Mouse (Mus musculus) forebrain, postnatal 0 days (tissue): Measurements from ENCODE around the gene Slc13a4. TPM values are rescaled to one million over a fixed set of nuclear protein-coding genes. Genes with fewer than 3 reads are reported as not detected.

Experiments
- ATAC-seq: fragments of 200-750 bp; cut with Nextera tagmentation; 2 replicates; pipeline ENCODE4 v1.8.0; 2017; ENCODE audit warnings: mild to moderate bottlenecking, moderate library complexity
- DNase-seq: peaks from one replicate; pipeline ENCODE4 v3.0.0-alpha.2; 2015
- H3K27ac ChIP-seq: fragments of 300-500 bp; sonication (generic); 2 replicates; pipeline ENCODE4 v1.5.1; 2014; ENCODE audit warnings: low read depth, mild to moderate bottlenecking, antibody characterized with exemption, low read length, moderate library complexity, mixed read lengths
- H3K27me3 ChIP-seq: fragments of 300-500 bp; sonication (generic); 2 replicates; pipeline ENCODE4 v1.6.1; 2014; ENCODE audit warnings: mild to moderate bottlenecking, low read length, mixed read lengths; ENCODE audit not compliant: insufficient read depth
- H3K36me3 ChIP-seq: fragments of 300-500 bp; sonication (generic); 2 replicates; pipeline ENCODE4 v1.6.1; 2014; ENCODE audit warnings: mild to moderate bottlenecking, moderate library complexity; ENCODE audit not compliant: insufficient read depth
- H3K4me1 ChIP-seq: fragments of 300-500 bp; sonication (generic); 2 replicates; pipeline ENCODE4 v1.6.1; 2014; ENCODE audit warnings: antibody characterized with exemption; ENCODE audit not compliant: insufficient read depth
- H3K4me2 ChIP-seq: fragments of 300-500 bp; sonication (generic); 2 replicates; pipeline ENCODE4 v1.6.1; 2014; ENCODE audit warnings: low read depth, mild to moderate bottlenecking, moderate library complexity
- H3K4me3 ChIP-seq: fragments of 300-500 bp; sonication (generic); 2 replicates; pipeline ENCODE4 v1.5.1; 2014; ENCODE audit warnings: low read depth, low read length, mixed read lengths
- H3K9ac ChIP-seq: fragments of 300-500 bp; sonication (generic); 2 replicates; pipeline ENCODE4 v1.6.1; 2014; ENCODE audit warnings: mild to moderate bottlenecking
- H3K9me3 ChIP-seq: fragments of 300-500 bp; sonication (generic); 2 replicates; pipeline ENCODE4 v1.6.1; 2016; ENCODE audit warnings: low read length
- CTCF ChIP-seq: sonication (generic); IDR thresholded peaks from 2 replicates; pipeline ENCODE4 v1.5.1; 2016; ENCODE audit warnings: antibody characterized with exemption, control low read depth, low read depth
- WGBS: fragments of 180-500 bp; shearing (Covaris S2); extraction: QIAGEN DNeasy Blood & Tissue Kit; methylation state at CpG from one replicate; pipeline ENCODE4 v1.1.7; 2014; 5-methylcytosine and 5-hydroxymethylcytosine counted together
- polyA plus RNA-seq: library from polyadenylated mRNA; unstranded; fragments of >200 nt; fragmentation: Nextera tagmentation; extraction: Ambion mirVana; gene quantifications from 2 replicates; pipeline ENCODE4 v1.2.1, GENCODE M21; 2015
- total RNA-seq: library from RNA; depleted of rRNA; stranded (reverse); fragments of >200 nt; gene quantifications from 2 replicates; pipeline ENCODE4 v1.2.3, GENCODE M21; 2014

Slc13a4 gene
- total and polyA plus RNA-seq, 2 experiments from 2014 or later: 14.3 to 17.8 TPM

DNA sequence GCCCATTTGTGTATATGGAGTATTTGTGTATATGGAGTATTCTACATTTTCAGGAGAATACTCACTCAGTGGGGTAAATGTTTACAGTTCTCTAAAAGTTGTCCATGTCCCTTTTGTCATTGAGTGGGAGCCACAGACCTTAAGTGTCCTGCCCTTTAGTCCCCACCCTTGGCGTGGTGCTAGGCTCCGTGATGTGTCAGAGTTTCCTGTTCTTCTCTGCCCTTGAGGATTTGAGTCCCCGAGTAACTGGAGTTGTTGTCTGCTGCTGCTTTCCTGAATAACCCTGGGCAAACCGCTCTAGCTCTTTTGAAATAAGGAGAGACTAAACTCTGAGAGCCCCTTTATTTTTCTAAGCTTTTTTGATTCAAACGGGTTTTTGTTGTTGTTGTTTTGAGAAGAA lies 48.4 kb downstream of the Slc13a4 start:
- no peak overlapping the region for H3K4me2 ChIP-seq
- no peak overlapping the region for H3K4me3 ChIP-seq
- DNase-seq (no peak), ATAC-seq (no peak)
- peaks cover 10% of the 10 kb centered on the region; the same call in 1 of the 2 replicates for H3K36me3 ChIP-seq
- H3K9ac ChIP-seq: no peak overlapping the region
- no peaks in the 10 kb centered on the region for H3K9me3 ChIP-seq
- TF ChIP-seq CTCF: no peak
- WGBS: 74% methylated on average over 5 of the region's 5 CpGs
- H3K4me1 ChIP-seq: peaks cover 4% of the 10 kb centered on the region; the same call in 1 of the 2 replicates
- H3K27ac ChIP-seq: no peak overlapping the region
- H3K27me3 ChIP-seq: no peaks in the 10 kb centered on the region

DNA sequence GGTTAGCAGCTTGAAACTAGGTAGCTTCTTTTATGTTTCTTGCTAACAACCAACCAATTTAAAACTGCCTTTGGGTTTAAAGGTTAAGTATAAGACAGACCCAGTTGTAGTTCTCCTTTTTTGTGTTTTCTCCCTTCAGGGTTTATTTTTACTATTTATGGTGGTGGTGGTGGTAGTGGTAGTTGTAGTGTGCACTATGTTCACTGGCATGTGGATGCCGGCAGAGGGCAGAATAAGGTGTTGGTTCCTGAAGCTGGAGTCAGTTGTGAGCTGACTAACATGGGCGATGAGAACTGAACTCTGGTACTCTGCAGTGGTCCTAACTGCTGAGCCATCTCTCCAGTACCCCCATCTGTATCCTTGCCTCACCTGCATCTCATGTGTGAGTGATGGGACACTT lies 49.0 kb downstream of the Slc13a4 start:
- Histone ChIP-seq H3K27ac (no peak overlapping the region), H3K4me2 (no peak overlapping the region), H3K4me1 (peaks cover 4% of the 10 kb centered on the region; the same call in 1 of the 2 replicates), H3K27me3 (no peaks in the 10 kb centered on the region), H3K4me3 (no peak overlapping the region), H3K36me3 (peaks cover 10% of the 10 kb centered on the region; the same call in 1 of the 2 replicates), H3K9me3 (no peaks in the 10 kb centered on the region), H3K9ac (no peak overlapping the region)
- 92% methylated on average over 2 of the region's 2 CpGs for WGBS
- ATAC-seq: no peak
- no peak for TF ChIP-seq CTCF
- DNase-seq: no peak

DNA sequence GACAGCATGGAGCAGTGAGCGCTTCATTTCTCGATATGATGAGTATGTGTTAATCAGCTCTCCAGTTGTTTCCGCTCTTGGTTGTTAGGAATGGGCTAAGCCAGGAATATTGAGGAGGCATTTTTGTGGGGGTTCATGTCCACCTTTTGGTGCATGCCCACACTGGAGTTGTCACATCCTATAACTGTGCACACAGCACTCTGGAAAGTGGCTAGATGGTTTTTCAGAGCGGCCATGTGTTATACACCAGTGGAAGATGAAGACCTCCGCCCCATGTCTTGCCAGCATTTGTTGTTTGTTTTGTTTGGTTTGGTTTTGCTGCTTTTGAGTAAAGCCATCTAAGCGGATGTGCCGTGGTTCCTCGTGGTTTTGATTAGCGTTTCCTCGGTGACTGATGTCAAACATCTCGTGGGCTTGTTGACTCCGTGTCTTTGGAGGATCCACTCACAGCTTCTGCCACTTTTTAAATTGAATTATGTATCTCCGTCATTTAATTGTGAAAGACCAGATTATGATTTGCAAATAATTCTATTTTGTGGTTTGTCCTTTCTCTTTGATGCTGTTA lies 50.2 kb downstream of the Slc13a4 start:
- 91% methylated on average over 13 of the region's 13 CpGs for WGBS
- ATAC-seq (no peak), DNase-seq (no peak)
- H3K27ac ChIP-seq: no peak overlapping the region
- peaks cover 10% of the 10 kb centered on the region for H3K4me1 ChIP-seq
- no peaks in the 10 kb centered on the region for H3K27me3 ChIP-seq
- H3K36me3 ChIP-seq: peaks cover 5% of the 10 kb centered on the region; the same call in 1 of the 2 replicates
- H3K4me2 ChIP-seq: no peak overlapping the region
- TF ChIP-seq CTCF: no peak
- H3K4me3 ChIP-seq: no peak overlapping the region
- no peaks in the 10 kb centered on the region for H3K9me3 ChIP-seq
- H3K9ac ChIP-seq: no peak overlapping the region

DNA sequence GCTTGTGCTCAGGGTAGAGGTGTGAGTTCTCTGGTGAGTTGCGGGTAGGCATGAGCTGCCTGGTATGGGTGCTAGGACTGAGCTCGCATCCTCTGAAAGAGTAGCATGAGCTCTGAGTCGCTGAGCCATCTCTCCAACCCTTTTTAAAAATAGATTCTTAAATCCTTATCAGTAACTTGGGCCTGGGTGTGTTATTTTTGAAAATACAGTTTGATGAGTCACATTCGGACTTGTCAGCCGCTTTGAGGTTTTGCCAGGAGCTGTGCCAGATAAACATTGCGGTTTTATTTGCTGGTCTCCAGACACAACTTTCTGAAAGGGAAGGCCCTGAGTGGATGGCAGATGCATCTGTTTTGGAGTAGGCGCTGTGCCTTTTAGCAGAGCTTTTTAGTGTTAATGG lies 51.2 kb downstream of the Slc13a4 start:
- Histone ChIP-seq H3K27ac (no peak overlapping the region), H3K9me3 (no peaks in the 10 kb centered on the region), H3K4me3 (no peak overlapping the region), H3K9ac (no peak overlapping the region), H3K27me3 (no peaks in the 10 kb centered on the region), H3K36me3 (peaks cover 5% of the 10 kb centered on the region; the same call in 1 of the 2 replicates), H3K4me2 (no peak overlapping the region), H3K4me1 (peaks cover 10% of the 10 kb centered on the region)
- DNase-seq (no peak), ATAC-seq (no peak)
- no peak for TF ChIP-seq CTCF
- WGBS: 73% methylated on average over 7 of the region's 7 CpGs

DNA sequence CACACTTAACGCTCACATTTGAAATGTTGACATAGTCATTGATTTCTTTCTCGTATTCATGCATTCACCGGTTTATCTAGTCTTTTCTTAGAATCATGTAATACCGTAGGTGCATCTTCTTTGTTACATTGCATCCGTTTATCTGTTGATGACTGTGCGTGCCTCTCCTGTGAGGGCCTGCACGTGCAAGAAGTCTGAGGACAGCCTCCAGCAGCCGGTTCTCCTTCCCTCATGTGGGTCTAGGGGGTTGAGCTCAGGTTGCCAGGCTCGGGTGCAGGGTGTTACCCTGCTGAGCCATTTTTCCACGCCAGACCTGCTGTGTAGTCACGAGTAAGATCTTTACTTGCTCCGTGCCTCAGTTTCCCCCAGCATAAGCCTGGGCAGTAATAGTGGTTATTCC lies 52.9 kb downstream of the Slc13a4 start:
- no peak for TF ChIP-seq CTCF
- H3K36me3 ChIP-seq: no peaks in the 10 kb centered on the region
- ATAC-seq (no peak), DNase-seq (no peak)
- H3K4me2 ChIP-seq: no peak overlapping the region
- H3K4me3 ChIP-seq: no peak overlapping the region
- peaks cover 10% of the 10 kb centered on the region for H3K4me1 ChIP-seq
- WGBS: 74% methylated on average over 12 of the region's 12 CpGs
- H3K27me3 ChIP-seq: no peaks in the 10 kb centered on the region
- no peak overlapping the region for H3K27ac ChIP-seq
- H3K9me3 ChIP-seq: no peaks in the 10 kb centered on the region
- no peak overlapping the region for H3K9ac ChIP-seq

DNA sequence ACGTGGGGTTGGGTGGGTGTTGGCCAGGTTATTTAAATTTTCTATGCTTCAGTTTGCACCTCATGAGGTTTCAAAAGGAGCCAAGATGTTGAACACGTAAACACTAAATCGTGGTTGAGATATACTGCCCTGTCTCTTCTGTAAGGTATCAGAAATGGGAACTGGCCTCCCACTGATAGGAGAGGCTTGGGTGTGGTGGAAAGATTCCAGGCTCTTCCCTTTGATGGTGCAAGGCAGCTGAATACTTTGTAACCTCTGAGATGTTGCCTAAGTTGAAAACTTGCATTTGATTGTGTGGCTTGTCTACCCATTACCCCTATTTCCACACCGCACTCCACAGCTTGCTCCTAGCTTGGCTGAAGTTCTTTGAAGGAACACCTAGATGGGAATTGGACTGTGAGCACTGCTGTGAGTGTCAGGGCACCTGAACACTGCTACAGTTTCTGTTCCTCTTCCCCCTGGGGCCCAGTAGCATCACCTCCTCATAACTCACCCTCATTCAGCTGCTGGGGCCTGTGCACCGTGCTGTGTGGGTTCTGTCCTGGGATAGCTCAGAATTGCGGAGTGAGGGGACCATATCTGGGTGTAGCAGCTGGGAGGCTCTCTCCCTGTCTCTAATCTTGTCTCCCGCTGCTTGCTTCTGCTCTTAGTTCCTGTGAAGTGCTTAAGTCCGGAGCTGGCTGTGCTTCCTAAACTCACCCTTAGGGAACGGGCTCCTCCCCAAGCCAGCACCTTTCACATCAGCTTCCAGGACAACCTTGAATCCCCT lies 53.6 kb downstream of the Slc13a4 start:
- no peak overlapping the region for H3K4me2 ChIP-seq
- H3K27me3 ChIP-seq: no peaks in the 10 kb centered on the region
- H3K36me3 ChIP-seq: no peaks in the 10 kb centered on the region
- no peak for TF ChIP-seq CTCF
- no peak overlapping the region for H3K9ac ChIP-seq
- no peak overlapping the region for H3K4me3 ChIP-seq
- H3K4me1 ChIP-seq: peaks cover 10% of the 10 kb centered on the region
- WGBS: 60% methylated on average over 9 of the region's 9 CpGs
- ATAC-seq (no peak), DNase-seq (no peak)
- no peak overlapping the region for H3K27ac ChIP-seq
- no peaks in the 10 kb centered on the region for H3K9me3 ChIP-seq

DNA sequence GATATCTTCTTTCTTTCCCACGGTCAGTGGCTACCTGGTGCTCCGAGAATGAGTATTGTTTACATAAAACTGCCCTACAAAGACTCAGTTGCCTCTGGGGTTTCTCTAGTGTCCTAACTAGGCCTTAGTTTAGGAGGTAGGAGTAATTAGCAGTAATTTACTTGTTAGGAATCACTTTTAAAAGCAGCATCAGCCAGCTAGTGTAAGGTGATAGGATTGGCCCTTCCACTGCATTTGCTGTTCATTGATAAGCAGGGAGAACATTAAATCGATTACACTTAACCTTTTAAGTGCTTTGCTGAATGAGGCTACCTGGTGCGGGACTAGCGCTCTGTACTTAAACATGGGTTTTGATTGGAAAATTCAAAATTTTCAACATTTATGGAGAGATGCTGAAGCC lies 54.5 kb downstream of the Slc13a4 start:
- WGBS: 38% methylated on average over 5 of the region's 5 CpGs
- H3K4me1 ChIP-seq: peaks cover 10% of the 10 kb centered on the region
- peak overlapping the region; percentile 77 for H3K4me3 ChIP-seq
- no peak overlapping the region for H3K27ac ChIP-seq
- TF ChIP-seq CTCF: no peak
- ATAC-seq (no peak), DNase-seq (no peak)
- no peaks in the 10 kb centered on the region for H3K27me3 ChIP-seq
- H3K9me3 ChIP-seq: no peaks in the 10 kb centered on the region
- no peak overlapping the region; the same call in 1 of the 2 replicates for H3K9ac ChIP-seq
- H3K36me3 ChIP-seq: no peaks in the 10 kb centered on the region
- peak overlapping the region; percentile 57 for H3K4me2 ChIP-seq
